Mouse (Mus musculus) kidney, postnatal 10 days (tissue): Measurements from ENCODE around the gene Bnip2.
A peak's percentile ranks its signal among the peaks of the same experiment; 100 is the strongest.

Source experiments
- DNase-seq: peaks from one replicate; pipeline ENCODE4 v3.0.0; 2021; ENCODE audit warnings: mixed read lengths

The Bnip2 gene

DNA sequence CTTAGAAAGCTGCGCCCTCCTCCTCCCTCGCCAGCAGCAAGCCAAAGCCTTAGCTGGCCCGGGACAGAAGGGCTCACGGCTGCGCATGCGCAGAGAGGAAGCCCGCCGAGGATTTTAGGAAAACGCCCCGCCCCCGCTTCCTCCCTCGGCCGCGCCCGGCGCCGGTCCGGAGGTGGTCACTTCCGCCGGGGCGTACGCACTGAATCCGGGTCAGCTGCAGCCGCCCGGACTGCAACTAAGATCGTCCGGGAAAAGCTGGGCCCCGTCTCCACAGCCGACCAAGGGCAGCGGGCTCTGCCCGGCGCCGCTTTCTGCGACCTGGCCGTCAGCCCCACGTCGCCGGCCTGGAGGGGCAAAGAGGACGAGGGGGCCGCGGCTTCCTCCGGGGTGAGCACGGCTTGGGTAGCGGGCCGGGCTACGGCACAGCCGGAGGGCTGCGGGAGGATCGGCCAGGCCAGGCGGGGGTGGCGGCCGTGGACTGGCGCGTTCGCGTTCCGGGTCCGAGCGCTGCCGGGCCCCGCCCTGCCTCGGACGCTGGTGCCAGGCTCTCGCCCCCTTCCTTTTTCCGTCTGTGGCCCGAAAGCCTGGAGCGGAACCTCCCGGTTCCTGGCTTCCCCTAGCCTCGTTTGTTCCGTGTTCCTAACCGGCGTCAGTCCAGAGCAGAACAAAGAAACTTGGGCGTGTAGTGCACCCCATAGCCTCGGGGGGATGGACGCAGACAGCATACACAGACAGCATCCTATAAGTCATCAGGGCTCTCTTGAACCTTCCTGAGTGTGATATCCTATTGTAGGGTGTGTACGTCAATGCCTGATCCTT lies at the start of gene Bnip2:
Bnip2 (plus strand) TSS at position 164 of the 819 bp plus-strand sequence.
- DNase-seq, result peak; percentile 99

DNA sequence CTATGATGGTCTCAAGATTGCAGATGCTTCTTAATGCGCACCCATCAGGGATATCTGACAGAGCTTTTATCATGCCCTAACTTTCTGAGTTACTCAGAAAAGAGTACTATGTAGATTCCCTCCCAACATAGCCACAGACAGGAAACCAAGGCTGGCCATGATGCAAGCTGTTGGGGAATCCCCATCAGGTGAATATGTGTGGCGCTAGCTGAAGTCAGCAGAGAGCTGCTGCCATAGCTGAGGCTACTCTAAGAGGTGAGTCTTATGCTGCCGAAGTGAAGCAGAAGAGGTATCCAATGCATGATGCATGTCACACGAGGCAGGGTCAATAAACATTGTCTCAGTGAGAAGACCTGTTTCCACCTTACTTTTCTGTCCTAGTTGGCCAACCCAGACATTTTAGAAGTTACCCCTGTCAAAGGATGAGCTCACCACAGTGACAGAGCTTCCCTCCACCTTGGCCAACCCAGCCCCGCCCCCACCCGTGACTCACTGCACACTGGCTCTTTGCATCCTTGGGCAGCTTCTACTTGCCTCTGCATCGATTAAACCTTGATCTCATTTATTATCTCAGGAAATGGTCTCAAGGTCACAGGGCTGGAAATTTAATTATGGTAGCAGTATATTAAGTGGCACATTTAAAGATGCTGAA lies 48.3 kb upstream of the Bnip2 start:
- no peak for DNase-seq

DNA sequence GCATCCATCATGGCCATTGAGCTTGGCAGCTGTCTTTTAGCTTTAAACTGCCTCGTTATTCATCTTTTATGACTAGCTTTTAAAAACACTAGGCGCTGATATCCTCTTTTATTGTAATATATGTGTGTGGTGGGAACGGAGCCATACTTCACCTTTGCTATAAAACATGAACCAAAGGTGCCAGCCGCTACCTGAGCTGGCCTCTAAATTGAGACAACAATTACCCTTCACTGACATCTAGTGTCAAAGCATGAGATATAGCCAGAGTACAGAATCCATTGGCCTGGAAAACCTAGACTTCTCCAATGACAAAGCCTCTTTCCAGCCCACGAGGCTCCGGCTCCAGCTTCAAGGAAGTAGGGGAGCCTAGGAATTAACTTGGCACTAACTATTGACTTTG lies 47.7 kb upstream of the Bnip2 start:
- DNase-seq, result no peak

DNA sequence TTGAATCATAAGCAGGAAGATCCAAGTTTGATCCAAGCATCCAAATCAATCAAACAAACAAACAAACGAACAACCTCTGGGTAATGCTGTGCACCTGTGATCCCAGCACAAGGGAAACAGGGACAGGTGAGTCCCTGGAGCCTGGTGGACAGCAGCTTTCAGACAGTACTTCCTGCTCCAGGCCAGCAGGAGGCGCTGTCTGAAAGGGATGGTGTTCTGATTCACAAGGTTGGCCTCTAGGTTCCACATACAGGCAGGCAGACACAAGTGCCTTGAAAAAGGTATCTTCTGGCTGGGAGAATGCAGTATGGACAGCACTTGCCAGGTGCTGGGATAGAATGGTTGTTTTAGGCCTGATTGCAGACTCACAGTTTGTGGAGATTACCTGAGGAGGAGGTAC lies 40.3 kb upstream of the Bnip2 start:
- DNase-seq, result peak; percentile 61

DNA sequence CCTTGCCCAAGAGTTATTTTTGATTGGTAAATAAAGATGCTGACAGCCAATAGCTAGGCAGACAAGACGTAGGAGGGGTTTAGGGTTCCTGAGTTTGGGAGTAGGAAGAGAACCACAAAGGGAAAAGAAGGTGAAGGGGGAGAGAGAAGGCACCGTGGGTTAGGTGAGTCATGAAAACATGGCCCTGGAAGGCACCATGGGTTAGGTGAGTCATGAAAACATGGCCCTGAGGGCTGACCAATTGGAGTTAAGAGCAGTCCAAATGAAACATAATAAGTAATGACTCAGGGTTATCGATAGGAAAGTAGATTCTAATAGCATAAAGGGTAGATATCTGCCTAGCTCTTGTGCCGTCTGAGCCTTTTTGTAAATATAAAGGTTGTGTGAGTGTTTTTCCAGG lies 39.6 kb upstream of the Bnip2 start:
- DNase-seq, result no peak

DNA sequence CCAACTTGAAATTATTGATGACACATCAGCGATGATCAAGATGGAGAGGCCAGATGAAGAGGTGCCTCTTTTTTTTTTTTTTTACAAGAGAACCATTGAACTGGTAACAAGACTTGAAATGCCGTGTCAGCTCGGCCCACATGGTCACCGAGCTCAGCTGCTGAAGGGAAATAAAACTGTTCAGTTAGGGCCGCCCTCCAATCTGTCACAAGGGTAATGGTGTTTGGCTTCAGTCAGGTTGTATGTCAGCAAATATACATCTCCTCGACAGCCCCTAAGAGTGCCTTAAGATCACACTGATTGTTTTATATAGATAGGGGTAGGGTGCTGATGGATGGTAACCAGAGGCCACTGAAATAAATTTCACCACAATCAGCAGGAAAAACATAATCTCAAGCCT lies 28.3 kb upstream of the Bnip2 start:
- no peak for DNase-seq

DNA sequence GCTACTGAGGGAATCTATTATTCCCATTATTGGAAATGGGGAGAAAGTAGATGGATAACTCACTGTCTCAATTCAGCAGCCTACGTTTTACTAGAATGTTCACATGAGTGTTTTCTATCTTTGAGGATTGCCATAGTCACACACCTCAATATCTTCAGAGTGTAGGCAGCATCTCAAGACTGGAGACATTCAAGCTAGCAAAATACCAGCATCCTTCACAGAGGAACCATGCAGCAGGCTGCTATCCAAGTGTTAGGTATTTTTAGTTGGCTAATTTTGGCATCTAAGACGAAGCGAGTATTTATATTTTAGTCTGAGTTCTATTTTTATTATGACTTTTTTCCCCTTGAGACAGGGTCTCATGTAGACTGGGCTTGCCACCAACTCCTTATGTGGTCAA lies 24.9 kb upstream of the Bnip2 start:
- no peak for DNase-seq

DNA sequence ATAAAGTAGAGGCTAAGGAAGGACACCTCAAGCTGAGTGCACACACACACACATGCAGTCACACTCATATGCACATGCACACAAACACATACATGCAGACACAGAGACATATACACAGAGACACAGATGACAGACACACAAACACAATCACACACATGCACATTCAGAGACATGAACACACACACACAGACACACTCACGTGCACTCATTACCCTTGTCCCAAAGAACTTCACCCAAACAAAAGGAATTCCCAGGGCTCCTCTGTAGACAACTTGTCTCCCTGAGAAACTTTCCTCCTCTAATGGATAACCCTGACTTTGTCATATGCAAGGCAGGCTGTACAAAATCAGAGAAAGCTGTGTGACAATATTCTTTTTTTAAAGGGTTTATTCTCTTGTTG lies 3.7 kb upstream of the Bnip2 start:
- no peak for DNase-seq

DNA sequence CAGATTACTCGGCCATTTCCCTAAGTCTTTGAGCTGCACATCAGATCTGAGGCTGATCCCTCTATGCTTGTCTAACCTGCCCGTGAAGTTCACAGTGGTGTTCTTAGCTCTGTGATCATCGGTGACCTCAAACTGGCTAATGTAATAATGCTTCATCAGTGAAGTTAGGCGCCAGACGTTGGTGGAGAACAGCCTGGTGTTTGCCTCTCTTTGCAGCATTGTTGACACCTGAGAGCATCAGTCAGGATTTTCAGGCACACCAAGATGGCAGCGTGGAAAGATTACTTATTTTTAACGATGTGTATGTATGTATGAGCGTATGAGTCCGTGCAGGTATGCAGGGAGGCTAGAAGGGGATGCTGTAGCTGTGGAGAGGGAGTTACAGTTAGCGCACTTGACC lies 3.2 kb upstream of the Bnip2 start:
- DNase-seq, result no peak

DNA sequence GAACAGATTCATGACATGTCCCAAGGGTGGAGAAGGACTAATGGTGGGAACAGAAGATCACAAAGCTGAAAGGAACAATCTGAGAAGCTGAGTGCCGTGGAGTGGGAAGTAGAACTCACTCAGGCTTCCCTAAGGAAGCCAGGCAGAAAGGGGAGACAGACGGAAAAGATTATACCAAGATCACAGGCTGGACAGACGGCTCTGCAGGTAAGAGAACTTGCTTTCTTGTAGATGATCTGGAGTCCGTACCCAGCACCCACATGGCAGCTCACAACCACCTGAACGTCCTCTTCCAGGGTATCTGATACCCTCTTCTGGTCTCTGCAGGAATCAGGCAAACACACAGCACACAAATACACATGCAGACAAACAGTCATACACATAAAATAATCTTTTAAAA lies 2.7 kb upstream of the Bnip2 start:
- DNase-seq, result no peak

DNA sequence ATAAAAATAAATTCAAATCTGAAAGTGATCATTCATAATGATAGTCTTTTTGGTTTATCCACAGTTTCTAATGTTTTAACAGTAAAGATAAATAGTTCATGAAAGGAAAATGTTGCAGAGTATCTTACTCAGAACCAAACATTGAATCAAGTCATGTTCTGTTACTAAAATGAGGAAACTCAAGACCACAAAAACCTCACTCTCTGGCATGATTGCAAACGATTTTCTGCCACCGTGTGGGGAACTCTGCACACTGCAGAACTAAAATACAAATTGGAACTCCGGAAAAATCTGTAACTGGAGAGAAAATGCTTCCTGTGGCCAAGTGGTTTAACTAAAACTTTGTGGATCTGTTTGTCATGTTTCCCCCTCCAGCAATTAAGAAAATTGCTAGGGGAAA lies 1.7 kb upstream of the Bnip2 start:
- peak; percentile 80 for DNase-seq

DNA sequence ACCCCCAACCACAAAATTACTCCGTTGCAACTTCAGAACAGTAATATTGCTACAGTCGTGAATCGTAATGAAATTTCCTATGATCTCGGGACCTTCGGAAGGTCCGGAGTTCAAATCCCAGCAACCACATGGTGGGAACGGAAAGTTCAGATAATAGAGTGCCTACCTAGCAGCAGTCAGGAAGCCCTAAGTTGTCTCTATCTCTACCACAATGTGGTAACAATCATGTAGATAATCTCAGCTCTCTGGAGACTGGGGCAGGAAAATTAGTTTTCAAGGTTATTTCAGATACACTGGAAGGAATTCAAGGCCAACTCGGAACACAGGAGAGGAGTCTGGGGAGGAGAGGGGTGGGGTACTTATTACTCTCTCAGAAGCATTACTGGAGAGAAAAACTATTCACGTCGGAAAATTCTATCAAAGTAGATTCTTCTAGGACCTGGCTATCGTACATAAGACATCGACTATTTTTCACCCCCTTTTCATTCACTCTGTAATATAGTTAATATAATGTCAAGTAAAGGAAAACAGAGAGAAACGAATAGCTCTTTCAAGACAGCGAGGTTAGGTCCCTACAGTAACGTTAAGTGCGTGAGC lies 462 bp upstream of the Bnip2 start:
- DNase-seq, result no peak

DNA sequence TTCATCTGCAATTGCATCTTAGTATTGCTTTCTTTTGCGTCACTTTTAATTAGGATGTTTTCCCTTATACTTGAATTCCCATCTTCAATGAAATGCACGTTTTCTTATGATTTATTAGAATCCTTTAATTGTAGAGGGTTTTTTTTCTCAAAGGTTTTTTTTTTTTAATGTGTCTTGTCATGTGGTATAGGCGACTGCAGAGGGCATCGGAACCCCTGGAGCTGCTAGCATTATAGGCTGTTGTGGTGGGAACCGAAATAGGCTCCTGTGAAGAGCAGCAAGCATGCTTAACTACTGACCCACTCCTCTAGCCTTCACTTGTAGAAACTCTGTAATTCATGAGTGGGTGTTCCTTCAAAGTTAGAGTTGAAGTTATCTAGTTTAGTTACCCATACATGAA lies 1.1 kb downstream of the Bnip2 start:
- DNase-seq, result no peak

DNA sequence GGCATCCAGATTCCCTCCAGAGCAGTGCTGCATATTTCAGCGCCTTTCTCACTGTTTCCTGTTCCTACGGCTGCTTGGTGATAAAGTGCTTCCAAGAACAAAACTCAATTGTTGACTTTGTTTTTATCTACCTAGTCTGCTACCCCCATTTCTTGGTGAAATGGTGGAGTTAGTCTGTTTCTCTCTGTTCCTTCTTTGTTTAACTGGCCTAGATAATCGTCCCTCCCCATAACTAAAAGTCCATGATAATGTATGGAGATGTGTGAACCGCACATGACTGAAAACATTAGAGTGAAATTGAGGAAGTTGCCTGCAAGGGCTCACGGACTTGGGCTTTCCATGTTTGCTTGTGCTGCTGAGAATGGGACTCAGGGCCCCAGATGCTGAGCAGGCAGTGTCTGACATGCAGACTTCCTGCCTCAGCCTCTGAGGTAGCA lies 3.6 kb downstream of the Bnip2 start:
- DNase-seq, result no peak

DNA sequence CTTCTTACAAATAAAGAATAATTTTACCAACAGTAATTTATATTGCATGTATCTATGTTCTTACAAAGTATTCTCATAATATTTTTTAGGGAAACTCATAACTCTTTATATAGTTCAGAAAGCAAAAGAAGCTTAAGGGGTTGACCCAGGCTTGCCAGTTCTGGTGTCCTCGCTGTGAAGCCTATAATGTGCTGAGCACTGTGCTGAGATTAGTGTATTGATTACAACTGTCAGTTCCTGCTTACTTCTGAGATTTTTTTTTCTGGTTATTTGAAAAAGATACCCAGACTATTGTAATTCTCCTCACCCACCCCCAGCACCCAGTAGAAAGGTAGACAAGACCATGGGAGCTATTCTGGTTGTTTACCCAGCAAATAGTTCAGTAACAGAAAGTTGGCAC lies 4.2 kb downstream of the Bnip2 start:
- DNase-seq, result no peak

DNA sequence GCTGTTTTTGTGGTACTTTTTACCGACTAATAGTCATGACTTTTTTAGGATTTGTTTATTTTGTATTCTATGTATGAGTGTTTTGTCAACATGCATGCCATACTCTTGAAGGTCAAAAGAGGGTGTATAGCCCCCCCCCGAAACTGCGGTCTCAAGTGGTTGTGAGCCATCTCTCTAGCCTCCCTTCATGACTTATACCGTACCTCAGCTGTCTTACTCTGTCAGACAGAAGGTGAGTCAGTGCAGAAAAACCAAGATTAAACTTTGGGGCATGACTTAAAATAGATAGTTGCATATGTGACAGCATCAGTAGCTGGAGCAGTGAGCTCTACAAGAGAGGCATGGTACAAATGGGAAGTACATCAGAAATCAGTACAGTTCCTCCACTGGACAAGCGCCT lies 5.3 kb downstream of the Bnip2 start:
- DNase-seq, result no peak

DNA sequence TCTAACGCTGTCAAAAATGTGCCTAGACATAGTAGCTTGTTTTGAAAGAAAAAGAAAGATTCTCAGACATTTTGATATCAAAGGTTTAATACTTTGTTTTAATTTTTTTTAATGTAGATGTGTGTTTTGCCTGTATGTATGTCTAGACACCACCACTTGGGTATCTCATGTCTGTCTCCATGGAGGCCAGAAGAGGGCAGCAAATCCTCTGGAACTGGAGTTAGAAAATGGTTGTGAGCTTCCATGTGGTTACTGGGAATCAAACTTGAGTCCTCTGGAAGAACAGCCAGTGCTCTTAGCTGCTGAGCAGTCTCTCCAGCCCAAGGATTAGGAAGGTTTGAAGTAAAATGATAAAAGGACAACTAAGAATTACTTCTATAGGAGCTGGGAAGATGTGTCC lies 10.1 kb downstream of the Bnip2 start:
- no peak for DNase-seq

DNA sequence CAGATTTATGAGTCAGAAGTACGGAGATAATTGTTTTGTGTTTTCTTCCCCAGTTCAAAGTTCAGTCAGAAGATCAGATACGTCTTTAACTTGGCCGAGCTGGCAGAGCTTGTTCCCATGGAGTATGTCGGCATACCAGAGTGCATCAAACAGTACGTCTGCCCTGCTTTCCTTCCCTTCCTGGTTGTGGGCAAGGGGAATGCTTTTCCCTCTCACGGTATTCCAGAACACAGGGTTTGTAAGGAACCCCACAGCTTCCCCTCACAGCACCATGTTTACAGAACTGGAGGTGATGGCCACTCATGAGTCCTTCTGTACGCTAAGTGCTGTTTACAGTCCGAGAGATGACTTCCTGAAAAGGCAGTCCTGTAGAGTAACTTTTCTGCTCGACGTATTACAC lies 14.2 kb downstream of the Bnip2 start:
- no peak for DNase-seq

DNA sequence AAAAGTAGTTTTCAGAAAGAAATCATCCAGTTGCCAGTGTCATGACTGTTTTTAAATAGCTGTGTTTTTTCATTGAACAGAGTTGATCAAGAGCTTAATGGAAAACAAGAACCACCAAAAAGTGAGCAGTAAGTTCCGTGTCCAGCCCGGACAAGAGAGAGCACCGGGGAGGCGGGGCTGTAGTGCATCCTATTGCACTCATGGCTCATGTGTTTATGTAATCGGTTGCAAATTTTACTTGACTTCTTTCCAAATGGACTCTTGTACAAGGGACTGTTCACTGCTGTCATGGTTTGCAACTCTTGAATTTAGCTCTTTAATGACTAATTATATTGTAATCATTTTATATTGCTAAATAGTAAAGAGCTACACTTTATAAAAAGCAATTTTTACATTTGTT lies 17.7 kb downstream of the Bnip2 start:
- no peak for DNase-seq

DNA sequence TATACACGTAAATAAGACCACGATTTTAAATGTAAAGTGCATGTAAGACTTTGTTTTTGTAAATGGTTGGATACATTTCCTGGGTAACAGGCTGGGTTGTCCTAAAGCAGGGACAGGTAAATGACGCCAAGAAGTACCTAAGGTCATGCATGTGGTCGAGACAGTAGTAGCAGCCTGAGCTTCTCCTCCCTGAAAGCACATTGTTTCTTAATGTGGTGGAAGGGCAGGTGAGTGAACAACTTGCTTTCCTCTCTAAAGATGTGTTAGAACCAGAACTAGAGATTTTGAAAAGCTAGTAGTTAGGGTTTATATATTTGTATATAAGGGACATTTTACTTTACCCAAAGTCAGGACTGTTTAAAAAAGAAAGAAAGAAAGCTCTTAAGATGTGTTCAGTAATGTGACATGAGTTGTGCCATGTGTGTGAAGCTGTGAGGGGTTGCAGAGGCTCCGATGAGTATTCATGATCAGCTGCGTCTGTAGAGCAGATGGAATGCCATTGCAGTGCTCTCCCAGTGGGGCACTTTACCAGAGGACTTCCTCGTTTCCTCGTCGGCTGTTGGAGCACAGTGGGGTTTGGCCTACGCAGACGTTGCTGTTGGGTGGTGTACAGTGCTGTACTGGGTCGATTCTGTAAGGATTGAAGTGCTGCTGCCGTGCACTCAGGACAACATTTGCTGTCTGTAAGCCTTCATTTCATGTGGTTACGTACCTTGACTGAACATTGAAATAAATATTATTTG lies 18.4 kb downstream of the Bnip2 start:
- DNase-seq, result no peak

DNA sequence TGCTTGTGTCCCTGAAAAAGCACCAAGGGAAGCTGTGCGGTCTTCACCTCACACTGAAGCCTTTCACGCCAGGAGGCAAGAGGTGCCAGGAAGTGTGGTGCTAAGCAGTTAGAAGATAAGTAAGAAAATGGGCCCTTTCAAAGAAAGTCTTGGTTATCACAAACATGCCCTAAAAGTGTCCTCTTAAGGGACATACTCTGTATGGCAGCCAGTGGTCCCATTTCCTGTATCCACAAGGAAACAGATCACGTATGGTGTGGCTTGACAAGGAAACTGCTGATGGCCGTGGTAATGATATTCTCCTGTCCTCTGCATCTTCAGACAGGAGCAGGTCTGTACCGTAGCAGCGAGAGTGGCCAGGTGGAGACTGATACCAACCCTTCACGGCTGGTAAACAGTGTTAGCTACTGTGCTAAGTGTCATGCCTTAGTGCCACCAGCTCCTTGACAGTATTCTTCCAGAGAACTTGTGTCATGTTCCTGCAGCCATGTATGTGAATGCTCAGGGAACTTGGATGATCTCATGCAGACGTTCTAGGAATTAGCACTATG lies 20.6 kb downstream of the Bnip2 start:
- DNase-seq, result no peak

DNA sequence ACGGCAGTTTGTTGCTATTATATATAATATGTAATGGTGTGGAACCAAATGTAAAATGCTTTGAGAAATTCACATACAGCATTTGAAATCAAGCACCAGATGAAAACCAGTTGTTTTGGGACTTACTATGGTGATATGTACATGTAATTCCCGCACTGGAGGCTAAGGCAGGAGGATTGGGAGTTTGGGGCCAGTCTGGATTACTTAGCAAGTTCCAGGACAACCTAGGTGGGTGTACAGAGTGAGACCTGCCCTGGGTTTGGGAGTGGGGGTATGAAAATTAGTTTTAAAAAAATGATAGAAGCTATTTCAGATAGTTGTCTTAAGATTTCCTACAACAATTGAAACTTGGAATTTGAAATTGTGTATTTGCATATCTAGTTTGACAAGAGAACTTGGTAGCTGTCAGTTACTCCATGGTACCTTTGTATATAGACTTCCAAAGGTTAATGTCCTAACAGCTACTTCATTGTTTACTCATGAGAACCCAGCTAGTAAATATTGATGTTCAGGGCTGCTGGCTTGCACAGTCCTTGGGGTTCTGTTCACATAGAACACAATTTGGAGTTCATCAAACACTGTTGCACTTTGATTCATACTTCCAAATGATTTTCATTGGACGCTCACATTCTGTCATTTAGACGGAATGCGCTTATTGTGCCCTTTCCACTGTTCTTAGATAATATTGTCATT lies 21.7 kb downstream of the Bnip2 start:
- no peak for DNase-seq
